Mouse (Mus musculus) C2C12 (cell line): ENCODE data around the gene Arl6ip4. TPM values are rescaled to one million over a fixed set of nuclear protein-coding genes. Genes with fewer than 3 reads are reported as not detected.

ENCODE experiments used
- H3K27me3 ChIP-seq: one replicate; pipeline ENCODE4 v1.6.1; 2011; ENCODE audit not compliant: control insufficient read depth, insufficient read depth, insufficient read length
- H3K36me3 ChIP-seq: one replicate; pipeline ENCODE4 v1.6.1; 2011; ENCODE audit not compliant: control insufficient read depth, insufficient read depth
- H3K4me3 ChIP-seq: one replicate; pipeline ENCODE4 v1.5.1; 2011; ENCODE audit warnings: mild to moderate bottlenecking, control low read depth; ENCODE audit not compliant: poor library complexity, insufficient read depth, severe bottlenecking
- H3K79me2 ChIP-seq: one replicate; pipeline ENCODE4 v1.6.1; 2011; ENCODE audit not compliant: control insufficient read depth, insufficient read depth
- H3K79me3 ChIP-seq: one replicate; pipeline ENCODE4 v1.6.1; 2011; ENCODE audit warnings: low read depth, control low read depth
- H3ac ChIP-seq: one replicate; pipeline ENCODE3; 2011; ENCODE audit warnings: low read depth; ENCODE audit not compliant: control insufficient read depth, insufficient read length
- CEBPB ChIP-seq: IDR thresholded peaks from one replicate; pipeline ENCODE4 v1.6.1; 2011; ENCODE audit warnings: low read depth, mild to moderate bottlenecking, control low read depth, moderate library complexity
- CTCF ChIP-seq: IDR thresholded peaks from one replicate; pipeline ENCODE4 v1.5.1; 2011; ENCODE audit not compliant: control insufficient read depth, insufficient read depth, insufficient read length
- FOSL1 ChIP-seq: IDR thresholded peaks from one replicate; pipeline ENCODE4 v1.8.0; 2011; ENCODE audit warnings: mild to moderate bottlenecking, low read length; ENCODE audit not compliant: poor library complexity, insufficient read depth, severe bottlenecking
- MAX ChIP-seq: IDR thresholded peaks from one replicate; pipeline ENCODE4 v1.6.1; 2011; ENCODE audit warnings: mild to moderate bottlenecking, control low read depth
- MYOD1 ChIP-seq: IDR thresholded peaks from one replicate; pipeline ENCODE4 v1.6.1; 2011; ENCODE audit warnings: low read depth; ENCODE audit not compliant: control insufficient read depth, insufficient read length
- MYOG ChIP-seq: IDR thresholded peaks from one replicate; pipeline ENCODE4 v1.6.1; 2011; ENCODE audit not compliant: control insufficient read depth, insufficient read length; ENCODE audit errors: extremely low read depth
- USF1 ChIP-seq: IDR thresholded peaks from one replicate; pipeline ENCODE4 v1.6.1; 2011; ENCODE audit warnings: low read depth, mild to moderate bottlenecking, control low read depth, moderate library complexity
- polyA plus RNA-seq: library from polyadenylated mRNA; unstranded; fragments of >200 nt; fragmentation: generic; extraction: Trizol; gene quantifications from one replicate; pipeline ENCODE4 v1.2.1, GENCODE M21; 2012; ENCODE audit warnings: missing spikeins

Gene Arl6ip4
- polyA plus RNA-seq, 1 experiment: 79.6 TPM

- no peak overlapping the region for H3ac ChIP-seq
- H3K79me2 ChIP-seq: no peaks in the 10 kb centered on the region
- TF ChIP-seq CEBPB: no peak
- TF ChIP-seq MYOD1: no peak
- TF ChIP-seq MYOG: no peak
- TF ChIP-seq MAX: no peak
- TF ChIP-seq CTCF: no peak
- no peak for TF ChIP-seq USF1
- no peak for TF ChIP-seq FOSL1
- no peak overlapping the region for H3K4me3 ChIP-seq
- H3K36me3 ChIP-seq: no peaks in the 10 kb centered on the region
- no peaks in the 10 kb centered on the region for H3K79me3 ChIP-seq
- H3K27me3 ChIP-seq: no peaks in the 10 kb centered on the region
These were observed 36.8 kb downstream of the Arl6ip4 start for GRCm38 (mm10) chr5:124152734-124153133.

- no peaks in the 10 kb centered on the region for H3K27me3 ChIP-seq
These were observed 40.1 kb downstream of the Arl6ip4 start for GRCm38 (mm10) chr5:124155943-124156342.

GRCm38 (mm10) chr5:124158305-124158704 lies 42.4 kb downstream of the Arl6ip4 start:
- TF ChIP-seq FOSL1 (no peak), CEBPB (no peak), MYOD1 (no peak), MAX (no peak), MYOG (no peak), USF1 (no peak), CTCF (no peak)
- no peaks in the 10 kb centered on the region for H3K27me3 ChIP-seq
- no peak overlapping the region for H3ac ChIP-seq
- no peak overlapping the region for H3K4me3 ChIP-seq
- H3K79me2 ChIP-seq: no peaks in the 10 kb centered on the region
- no peaks in the 10 kb centered on the region for H3K36me3 ChIP-seq
- H3K79me3 ChIP-seq: no peaks in the 10 kb centered on the region

More at GRCm38 (mm10) chr5:124155943-124156342, 40.1 kb downstream of the Arl6ip4 start:
- Histone ChIP-seq H3K4me3 (no peak overlapping the region), H3ac (no peak overlapping the region), H3K79me3 (no peaks in the 10 kb centered on the region), H3K36me3 (no peaks in the 10 kb centered on the region), H3K79me2 (no peaks in the 10 kb centered on the region)
- TF ChIP-seq MAX (no peak), CTCF (no peak), MYOD1 (no peak), USF1 (no peak), CEBPB (no peak), MYOG (no peak), FOSL1 (no peak)

GRCm38 (mm10) chr5:124159453-124159852 lies 43.6 kb downstream of the Arl6ip4 start:
- no peak overlapping the region for H3K4me3 ChIP-seq
- H3K79me2 ChIP-seq: no peaks in the 10 kb centered on the region
- no peaks in the 10 kb centered on the region for H3K36me3 ChIP-seq
- H3K79me3 ChIP-seq: no peaks in the 10 kb centered on the region
- no peak for TF ChIP-seq CEBPB
- no peak for TF ChIP-seq FOSL1
- TF ChIP-seq MYOG: no peak
- TF ChIP-seq USF1: no peak
- no peak for TF ChIP-seq MAX
- no peak for TF ChIP-seq MYOD1
- TF ChIP-seq CTCF: no peak
- no peaks in the 10 kb centered on the region for H3K27me3 ChIP-seq
- H3ac ChIP-seq: no peak overlapping the region

- Histone ChIP-seq H3K36me3 (no peaks in the 10 kb centered on the region), H3K79me2 (no peaks in the 10 kb centered on the region), H3ac (no peak overlapping the region), H3K27me3 (no peaks in the 10 kb centered on the region), H3K4me3 (no peak overlapping the region), H3K79me3 (no peaks in the 10 kb centered on the region)
- TF ChIP-seq CTCF (no peak), CEBPB (no peak), MYOG (no peak), MAX (no peak), USF1 (no peak)
These were observed 45.9 kb downstream of the Arl6ip4 start for GRCm38 (mm10) chr5:124161831-124162230.

- H3K4me3 ChIP-seq: no peak overlapping the region
- TF ChIP-seq MYOD1 (no peak), CTCF (peak; percentile 8), USF1 (no peak)
- no peaks in the 10 kb centered on the region for H3K36me3 ChIP-seq
- no peaks in the 10 kb centered on the region for H3K79me3 ChIP-seq
- no peaks in the 10 kb centered on the region for H3K79me2 ChIP-seq
- no peaks in the 10 kb centered on the region for H3K27me3 ChIP-seq
- H3ac ChIP-seq: no peak overlapping the region
These were observed 46.7 kb downstream of the Arl6ip4 start for GRCm38 (mm10) chr5:124162577-124162976.

GRCm38 (mm10) chr5:124163445-124163844 lies 47.6 kb downstream of the Arl6ip4 start:
- no peaks in the 10 kb centered on the region for H3K79me3 ChIP-seq
- H3K79me2 ChIP-seq: no peaks in the 10 kb centered on the region
- no peaks in the 10 kb centered on the region for H3K27me3 ChIP-seq
- no peak overlapping the region for H3K4me3 ChIP-seq
- H3K36me3 ChIP-seq: no peaks in the 10 kb centered on the region
- TF ChIP-seq USF1 (no peak), CTCF (no peak), MAX (no peak), MYOD1 (no peak), CEBPB (no peak)
- no peak overlapping the region for H3ac ChIP-seq
